Mouse (Mus musculus) thymus, adult 18-20 months (tissue): Measurements from ENCODE around the gene Ass1.

Experiments used
- DNase-seq, 2 experiments: peaks; one replicate each; pipeline ENCODE4 v3.0.0; 2022; ENCODE audit warnings: mixed read lengths in 2 of 2

Gene Ass1

DNA sequence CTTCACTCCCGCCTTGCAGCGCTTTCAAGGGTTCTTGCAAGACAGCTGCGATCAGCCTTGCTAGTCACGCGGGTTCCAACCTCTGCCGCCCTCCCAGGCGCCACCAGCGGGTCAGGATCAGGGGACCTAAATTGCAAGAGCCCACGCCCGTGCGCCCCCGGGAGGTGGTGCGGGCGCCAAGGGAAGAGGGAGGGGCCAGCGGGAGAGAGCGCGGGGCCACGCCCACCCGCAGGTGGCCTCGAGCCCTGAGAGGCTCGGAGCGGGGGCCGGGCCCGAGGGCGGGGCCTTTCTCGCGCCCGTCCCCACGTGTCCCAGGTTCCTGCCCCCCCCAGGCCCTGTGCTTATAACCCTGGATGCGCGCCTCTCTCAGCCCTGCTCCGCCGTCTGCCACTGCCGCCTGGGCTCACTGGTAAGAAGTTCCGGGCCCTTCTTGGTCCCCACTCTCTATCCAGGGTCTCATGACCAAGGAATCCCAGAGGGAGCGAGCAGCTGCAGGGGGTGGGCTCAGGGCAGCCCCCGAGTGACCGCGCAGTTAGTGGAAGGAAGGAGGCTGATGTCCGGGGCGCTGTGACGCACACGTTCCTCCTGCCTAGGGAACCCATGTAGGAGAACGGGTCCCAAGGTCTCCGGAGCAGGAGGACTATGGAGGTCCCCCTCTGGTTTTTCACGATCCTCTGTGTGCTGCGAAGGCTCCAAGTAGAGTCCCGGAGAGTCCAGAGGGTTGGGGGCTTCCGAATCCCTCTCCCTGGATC, at the start of gene Ass1:
Gene Ass1 (plus strand): TSS at position 277 of the 752 bp plus-strand sequence.
- DNase-seq, result peak; percentile 82 to 85

GRCm38 (mm10) chr2:31420914-31421313, 49.1 kb upstream of the Ass1 start:
- DNase-seq, result no peak

- no peak for DNase-seq
Observed at GRCm38 (mm10) chr2:31422576-31422975, 47.4 kb upstream of the Ass1 start.

- no peak for DNase-seq
Observed at GRCm38 (mm10) chr2:31431477-31431876, 38.5 kb upstream of the Ass1 start.

GRCm38 (mm10) chr2:31434746-31435145, 35.3 kb upstream of the Ass1 start:
- no peak for DNase-seq

GRCm38 (mm10) chr2:31435567-31435966, 34.4 kb upstream of the Ass1 start:
- DNase-seq, result no peak

GRCm38 (mm10) chr2:31437480-31438245, 32.3 kb upstream of the Ass1 start:
- DNase-seq, result no peak

DNA sequence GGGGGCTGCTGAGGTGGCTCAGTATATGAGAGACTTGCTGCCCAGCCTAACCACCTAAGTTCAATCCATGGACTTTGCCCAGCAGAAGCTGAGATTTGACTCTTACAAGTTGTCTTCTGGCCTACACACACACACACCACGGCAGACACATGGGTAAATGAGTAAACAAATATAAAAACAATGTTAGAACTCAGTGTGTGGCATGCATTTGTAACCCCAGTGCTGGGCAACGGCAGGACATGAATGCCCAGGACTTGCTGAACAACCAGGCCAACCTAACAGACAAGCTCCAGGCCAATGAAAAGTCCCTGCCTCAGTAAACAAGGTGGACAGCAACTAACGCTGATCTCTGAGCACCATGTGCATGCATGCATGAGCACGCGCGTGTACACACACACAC, 30.4 kb upstream of the Ass1 start:
- DNase-seq, result no peak

DNA sequence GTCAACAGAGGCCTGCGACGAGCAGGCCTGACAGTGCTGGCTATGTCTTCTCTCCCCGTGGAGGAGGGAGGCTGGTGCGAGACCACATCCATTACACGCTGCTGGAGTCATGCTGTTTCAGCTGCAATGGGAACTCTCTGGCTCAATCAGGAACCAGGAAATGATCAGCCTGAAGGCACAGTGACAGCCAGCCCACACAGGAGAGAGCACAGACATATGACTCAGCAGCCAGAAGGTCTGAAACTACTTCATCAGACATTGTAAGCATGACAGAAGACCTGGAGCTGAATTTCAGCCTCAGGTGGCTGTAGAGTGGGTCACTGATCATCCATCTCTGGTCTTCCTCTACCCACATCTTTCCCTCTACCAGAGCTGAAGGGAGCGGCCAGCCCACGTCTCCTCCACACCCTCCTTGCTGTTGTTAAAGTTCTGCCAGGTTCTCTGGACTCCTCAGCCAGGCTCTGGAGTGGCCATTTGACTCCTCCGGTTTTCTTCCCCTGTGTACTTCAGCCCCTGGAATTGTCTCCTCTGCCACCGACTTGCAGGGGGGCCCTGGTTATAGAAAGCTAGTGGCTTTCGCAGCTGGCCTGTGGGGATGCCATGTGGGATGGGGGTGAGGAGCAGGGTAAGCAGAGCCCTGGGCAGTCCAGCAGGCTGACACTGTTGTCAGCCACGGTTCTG, 27.4 kb upstream of the Ass1 start:
- DNase-seq, result no peak

DNA sequence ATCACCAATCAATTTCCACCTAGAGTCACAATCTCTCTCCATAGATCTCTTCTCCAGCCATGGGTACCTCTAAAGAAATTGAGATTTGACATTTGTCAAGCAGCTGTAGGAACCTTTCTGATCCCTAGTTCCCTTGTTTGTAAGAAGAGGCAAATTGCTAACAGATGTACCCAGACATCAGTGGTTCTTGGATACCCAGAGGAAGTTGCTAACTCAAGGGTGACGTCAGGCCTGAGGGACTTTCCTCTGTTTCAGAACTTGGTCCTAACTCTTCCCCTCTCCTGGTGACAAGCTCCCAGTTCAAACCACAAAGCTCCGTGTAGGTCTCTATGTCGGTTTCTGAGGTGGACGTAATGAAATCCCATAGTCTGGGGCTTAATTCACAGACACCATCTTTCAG, 24.0 kb upstream of the Ass1 start:
- DNase-seq, result no peak

DNA sequence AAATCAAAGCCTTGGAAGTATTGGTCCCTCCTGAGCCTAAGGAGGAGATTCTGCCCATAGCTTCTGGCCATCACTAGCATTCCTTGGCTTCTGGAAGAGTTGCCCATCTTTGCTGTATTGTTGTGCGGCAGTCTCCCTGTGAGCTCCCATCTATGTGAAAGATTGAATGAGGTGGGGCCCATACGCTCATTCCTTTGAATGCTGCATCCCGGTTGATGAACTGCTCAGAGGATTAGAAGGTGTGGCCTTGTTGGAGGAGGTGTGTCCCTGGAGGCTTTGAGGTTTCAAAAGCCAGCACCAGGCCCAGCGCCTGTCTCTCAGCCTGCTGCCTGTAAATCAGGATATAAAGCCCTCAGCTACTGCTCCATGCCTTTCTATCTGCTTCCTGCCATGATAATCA, 23.6 kb upstream of the Ass1 start:
- DNase-seq, result no peak

GRCm38 (mm10) chr2:31447536-31447935, 22.5 kb upstream of the Ass1 start:
- DNase-seq, result no peak

- no peak for DNase-seq
Observed at GRCm38 (mm10) chr2:31448756-31449440, 21.1 kb upstream of the Ass1 start.

GRCm38 (mm10) chr2:31449441-31449815, 20.6 kb upstream of the Ass1 start:
- no peak for DNase-seq

DNA sequence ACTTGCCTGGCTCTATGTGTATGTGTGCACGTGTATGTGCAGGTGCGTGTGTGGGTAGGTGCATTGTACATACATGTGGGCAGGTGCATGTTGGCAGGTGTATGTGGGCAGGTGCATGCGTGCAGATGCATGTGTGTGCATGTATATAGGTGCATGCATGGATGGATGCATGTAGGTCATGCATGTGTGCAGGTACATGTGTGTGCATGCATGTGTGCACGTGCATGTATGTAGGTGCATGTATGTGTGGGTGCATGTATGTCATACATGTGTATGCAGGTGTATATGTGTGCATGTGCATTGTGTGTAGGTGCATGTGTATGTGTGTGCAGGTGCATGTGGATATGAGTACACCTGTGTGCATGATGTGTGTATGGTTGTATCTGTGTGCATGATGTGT, 20.1 kb upstream of the Ass1 start:
- DNase-seq, result no peak

GRCm38 (mm10) chr2:31450661-31451060, 19.3 kb upstream of the Ass1 start:
- no peak for DNase-seq

DNA sequence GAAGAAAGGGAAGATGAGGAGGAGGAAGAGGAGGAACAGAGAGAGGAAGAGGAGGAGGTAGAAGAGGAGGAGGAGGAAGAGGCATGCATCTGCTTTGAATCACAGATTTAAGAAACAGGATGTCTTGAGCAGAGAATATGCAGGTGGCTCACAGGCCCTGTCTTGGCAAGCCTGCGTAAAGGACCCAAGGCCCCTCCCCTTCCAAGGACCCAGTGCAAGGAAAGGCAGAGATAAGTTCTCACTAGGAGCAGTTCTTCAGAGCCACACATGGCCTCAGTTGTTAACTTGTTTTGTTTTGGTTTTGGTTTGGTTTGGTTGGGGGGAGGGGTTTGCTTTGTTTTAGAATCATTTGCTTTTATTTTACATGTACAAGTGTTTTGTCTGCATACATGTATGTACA, 18.5 kb upstream of the Ass1 start:
- no peak for DNase-seq

GRCm38 (mm10) chr2:31453011-31453410, 17.0 kb upstream of the Ass1 start:
- no peak for DNase-seq

DNA sequence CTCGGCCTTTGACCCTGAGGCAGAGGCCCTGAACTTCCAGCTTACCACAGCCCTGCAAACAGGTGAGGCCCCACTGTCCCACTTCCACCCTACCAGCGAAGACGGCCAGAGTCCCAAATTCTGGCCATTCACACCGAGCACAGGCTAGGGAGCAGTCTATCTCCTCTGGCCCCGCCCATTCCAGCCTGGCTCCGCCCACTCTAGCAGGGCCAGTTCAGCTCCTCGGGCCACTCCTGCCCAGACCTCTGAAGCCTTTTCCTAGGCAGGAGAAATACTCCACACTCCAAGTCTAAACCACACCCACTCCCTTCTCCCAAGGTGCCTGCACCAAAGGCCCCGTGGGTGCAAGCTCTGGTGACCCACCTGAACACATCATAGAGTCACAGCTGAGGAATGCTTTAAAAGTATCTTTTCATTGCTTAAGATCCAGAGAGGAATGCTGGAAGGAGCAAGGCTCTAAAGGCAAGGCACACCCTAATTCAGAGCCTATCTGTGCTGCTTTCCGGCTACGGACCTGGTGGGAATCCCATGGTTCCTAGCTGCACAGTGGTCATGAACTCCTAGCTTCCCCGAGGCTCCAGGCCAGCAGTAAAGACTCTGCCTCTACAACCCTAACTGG, 16.3 kb upstream of the Ass1 start:
- no peak for DNase-seq

- no peak for DNase-seq
Observed at GRCm38 (mm10) chr2:31454280-31454679, 15.7 kb upstream of the Ass1 start.

- no peak for DNase-seq
Observed at GRCm38 (mm10) chr2:31455418-31455817, 14.6 kb upstream of the Ass1 start.

DNA sequence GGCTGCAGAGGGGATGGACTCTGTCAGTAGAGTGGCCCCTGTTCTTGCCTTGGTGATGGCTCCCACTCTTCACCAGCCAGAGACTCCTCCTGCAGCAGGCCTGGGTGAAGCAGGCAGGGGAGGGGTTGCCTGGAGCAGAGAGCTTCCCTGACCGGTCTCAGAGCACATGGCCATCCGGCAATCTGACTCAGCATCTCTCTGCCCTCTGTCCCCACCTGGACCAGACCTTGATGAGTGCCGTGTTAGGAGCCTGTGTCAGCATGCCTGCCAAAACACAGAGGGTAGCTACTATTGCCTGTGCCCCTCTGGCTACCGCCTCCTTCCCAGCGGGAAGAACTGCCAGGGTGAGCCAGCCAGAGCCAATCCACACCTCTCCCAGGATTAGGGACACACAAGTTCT, 11.5 kb upstream of the Ass1 start:
- DNase-seq, result no peak
